In genomic region chr7:80534291-80535008, GRCm38 (mm10) we compare ENCODE assay signal across 8 mouse cellular contexts. TPM values are rescaled to one million over a fixed set of nuclear protein-coding genes. Genes with fewer than 3 reads are reported as not detected.
DNase-seq lines count a peak whose midpoint lies in the region; ATAC-seq and TF ChIP-seq lines count a peak whose summit lies in the region.

No protein-coding gene starts in this region.

- no peak for TF ChIP-seq POLR2A in ES-Bruce4 (IDR thresholded peaks at IDR 0.05; ENCODE audit: insufficient read depth, low read length)

- H3K36me3 ChIP-seq in ES-Bruce4 (ENCODE audit: control insufficient read depth, insufficient read depth, low read length, poor library complexity, severe bottlenecking) = no peaks in the 10 kb centered on the region
- no peaks in the 10 kb centered on the region for H3K36me3 ChIP-seq in embryonic facial prominence, embryonic 13.5 days
- H3K36me3 ChIP-seq in hindbrain, postnatal 0 days (ENCODE audit: insufficient read depth, low read length) = no peaks in the 10 kb centered on the region
- H3K36me3 ChIP-seq in stomach, embryonic 15.5 days = no peaks in the 10 kb centered on the region

- WGBS in embryonic facial prominence, embryonic 13.5 days = 1% methylated on average over 32 of the region's 32 CpGs
- 2% methylated on average over 32 of the region's 32 CpGs for WGBS in hindbrain, postnatal 0 days
- 1% methylated on average over 32 of the region's 32 CpGs for WGBS in stomach, embryonic 15.5 days

- no peak for TF ChIP-seq CTCF in ES-Bruce4 (IDR thresholded peaks at IDR 0.05; ENCODE audit: low read depth, low read length)
- no peak for TF ChIP-seq CTCF in hindbrain, postnatal 0 days (IDR thresholded peaks at IDR 0.05; ENCODE audit: low read depth)

- TF ChIP-seq EP300 in ES-Bruce4 (IDR thresholded peaks at IDR 0.05; ENCODE audit: insufficient read depth, low read depth, low read length) = no peak

- peak overlapping the region; percentile 82 for H3K9ac ChIP-seq in ES-Bruce4 (ENCODE audit: low read depth, poor library complexity, severe bottlenecking)
- H3K9ac ChIP-seq in embryonic facial prominence, embryonic 13.5 days = peak overlapping the region; percentile 85
- peak overlapping the region; percentile 64 for H3K9ac ChIP-seq in hindbrain, postnatal 0 days (replicated peaks; ENCODE audit: low read length)
- peak overlapping the region; percentile 71 for H3K9ac ChIP-seq in stomach, embryonic 15.5 days

- H3K4me1 ChIP-seq in ES-Bruce4 (ENCODE audit: control insufficient read depth, insufficient read depth, low read length) = no peaks in the 10 kb centered on the region
- peaks cover 12% of the 10 kb centered on the region for H3K4me1 ChIP-seq in embryonic facial prominence, embryonic 13.5 days
- peaks cover 7% of the 10 kb centered on the region; the same call in 1 of the 2 replicates for H3K4me1 ChIP-seq in hindbrain, postnatal 0 days (ENCODE audit: insufficient read depth, low read length)
- peaks cover 10% of the 10 kb centered on the region; the same call in 1 of the 2 replicates for H3K4me1 ChIP-seq in stomach, embryonic 15.5 days

- H3K27me3 ChIP-seq in ES-Bruce4 (ENCODE audit: control insufficient read depth, insufficient read depth, low read length, poor library complexity, severe bottlenecking) = no peaks in the 10 kb centered on the region
- H3K27me3 ChIP-seq in embryonic facial prominence, embryonic 13.5 days = no peaks in the 10 kb centered on the region; the same call in 1 of the 2 replicates
- H3K27me3 ChIP-seq in hindbrain, postnatal 0 days (ENCODE audit: insufficient read depth, low read length) = no peaks in the 10 kb centered on the region
- no peaks in the 10 kb centered on the region for H3K27me3 ChIP-seq in stomach, embryonic 15.5 days (replicated peaks)

- H3K4me3 ChIP-seq in ES-Bruce4 (ENCODE audit: low read depth, low read length) = peak overlapping the region; percentile 95
- peak overlapping the region; percentile 78 for H3K4me3 ChIP-seq in embryonic facial prominence, embryonic 13.5 days
- peak overlapping the region; percentile 73 for H3K4me3 ChIP-seq in hindbrain, postnatal 0 days (ENCODE audit: low read length)
- peak overlapping the region; percentile 77 for H3K4me3 ChIP-seq in stomach, embryonic 15.5 days (replicated peaks)

- peak overlapping the region; percentile 93 for H3K4me2 ChIP-seq in embryonic facial prominence, embryonic 13.5 days
- H3K4me2 ChIP-seq in hindbrain, postnatal 0 days (ENCODE audit: low read depth, low read length) = peak overlapping the region; percentile 97
- H3K4me2 ChIP-seq in stomach, embryonic 15.5 days = peak overlapping the region; percentile 94

- H3K27ac ChIP-seq in ES-Bruce4 (ENCODE audit: insufficient read depth, low read length) = peak overlapping the region; percentile 5; the same call in 1 of the 2 replicates
- peak overlapping the region; percentile 89 for H3K27ac ChIP-seq in embryonic facial prominence, embryonic 13.5 days
- H3K27ac ChIP-seq in hindbrain, postnatal 0 days = peak overlapping the region; percentile 67
- peak overlapping the region; percentile 74 for H3K27ac ChIP-seq in stomach, embryonic 15.5 days

- H3K9me3 ChIP-seq in ES-Bruce4 (replicated peaks; ENCODE audit: control insufficient read depth, insufficient read depth, low read length, poor library complexity, severe bottlenecking) = no peaks in the 10 kb centered on the region
- no peaks in the 10 kb centered on the region for H3K9me3 ChIP-seq in embryonic facial prominence, embryonic 13.5 days
- H3K9me3 ChIP-seq in hindbrain, postnatal 0 days (ENCODE audit: low read length) = no peaks in the 10 kb centered on the region
- H3K9me3 ChIP-seq in stomach, embryonic 15.5 days = no peaks in the 10 kb centered on the region

- ATAC-seq in embryonic facial prominence, embryonic 13.5 days (ENCODE audit: insufficient number of reproducible peaks, insufficient read depth, low FRiP score, low TSS enrichment, low read depth) = no peak
- peak; percentile 11 for ATAC-seq in hindbrain, postnatal 0 days
- peak; percentile 86 for ATAC-seq in megakaryocyte-erythroid progenitor cell, adult 5-6 weeks (replicated peaks; ENCODE audit: low FRiP score, low TSS enrichment, poor library complexity, severe bottlenecking)
- peak; percentile 52 for ATAC-seq in stomach, embryonic 15.5 days (ENCODE audit: insufficient read depth, low FRiP score, low read depth)

- DNase-seq in heart, adult 11 months = peak; percentile 92
- no peak for DNase-seq in heart, adult 9 months (ENCODE audit: low spot score in 2 of 2)
- DNase-seq in hindbrain, postnatal 0 days (ENCODE audit: low spot score) = peak; percentile 53
- DNase-seq in gastrocnemius, adult 8-10 months (ENCODE audit: low spot score in 2 of 2) = no peak

RNA-seq across cellular contexts. Expression of gene Blm, which starts 0.5 kb away (rescaled TPM):
- polyA plus RNA-seq in ES-Bruce4 (2011; ENCODE audit: insufficient read depth, insufficient read length, low read depth, missing spikeins) = 107 and 139 TPM in 2 replicates
- 27.1 and 28.3 TPM in 2 replicates for polyA plus RNA-seq in embryonic facial prominence, embryonic 13.5 days (2015; fragmentation: Nextera tagmentation; extraction: Ambion mirVana)
- total RNA-seq in hindbrain, postnatal 0 days (2014; rRNA removed) = 4.3 and 7.5 TPM in 2 replicates
- polyA plus RNA-seq in hindbrain, postnatal 0 days (2015; fragmentation: Nextera tagmentation; extraction: Ambion mirVana) = 7.1 and 7.2 TPM in 2 replicates
- 110 and 139 TPM in 2 replicates for total RNA-seq in megakaryocyte-erythroid progenitor cell, adult 5-6 weeks (2014; fragmentation: Nextera tagmentation)
- 72.4 and 78.2 TPM in 2 replicates for total RNA-seq in megakaryocyte-erythroid progenitor cell, adult 5-6 weeks (2017)
- 18.5 and 21.6 TPM in 2 replicates for polyA plus RNA-seq in stomach, embryonic 15.5 days (2015; fragmentation: Nextera tagmentation; extraction: Ambion mirVana)
- total RNA-seq in gastrocnemius, adult 8-10 months (2022) = 1 to 10 TPM in 3 of 4 experiments, under 1 TPM in 1; 0.75 to 1.7 (median 1.2) TPM

Comparison
In these comparisons a context has a peak if more than half of its experiments do, and no peak if none do; other contexts are left out.
1. DNase-seq: peak in heart, adult 11 months (single experiment) and hindbrain, postnatal 0 days (single experiment); none in heart, adult 9 months (0 of 2) and gastrocnemius, adult 8-10 months (0 of 2).
2. H3K27ac ChIP-seq: peak in every context shown above with its lines; median percentile 89 in embryonic facial prominence, embryonic 13.5 days; 74 in stomach, embryonic 15.5 days; 67 in hindbrain, postnatal 0 days; 5 in ES-Bruce4.
3. Peak in every context shown above with its lines, with median percentiles within 50 percentile points of each other: H3K4me3 ChIP-seq, H3K9ac ChIP-seq and H3K4me2 ChIP-seq.